Mouse (Mus musculus) kidney, postnatal 0 days (tissue): ENCODE measurements around the gene Gm2035. TPM values are rescaled to one million over a fixed set of nuclear protein-coding genes. Genes with fewer than 3 reads are reported as not detected.
"Not testable (repeated sequence)": the region's sequence is repeated elsewhere in the genome, so short reads cannot be mapped to it uniquely, and the experiment has no call there.

Experiments
- ATAC-seq: fragments of 200-750 bp; cut with Nextera tagmentation; replicated peaks from 2 replicates; pipeline ENCODE4 v1.8.0; 2017; ENCODE audit warnings: low read depth, moderate number of reproducible peaks, moderate TSS enrichment, moderate library complexity; ENCODE audit not compliant: low FRiP score
- DNase-seq: peaks from one replicate; pipeline ENCODE4 v3.0.0-alpha.2; 2016; ENCODE audit warnings: low spot score
- H3K27ac ChIP-seq: fragments of 300-500 bp; sonication (generic); 2 replicates; pipeline ENCODE4 v1.5.1; 2014; ENCODE audit warnings: mild to moderate bottlenecking
- H3K27me3 ChIP-seq: fragments of 300-500 bp; sonication (generic); 2 replicates; pipeline ENCODE4 v1.6.1; 2014; ENCODE audit warnings: low read length, mixed read lengths; ENCODE audit not compliant: insufficient read depth
- H3K36me3 ChIP-seq: fragments of 300-500 bp; sonication (generic); 2 replicates; pipeline ENCODE4 v1.6.1; 2014; ENCODE audit warnings: low read length, mixed read lengths; ENCODE audit not compliant: insufficient read depth
- H3K4me1 ChIP-seq: fragments of 300-500 bp; sonication (generic); replicated peaks from 2 replicates; pipeline ENCODE4 v1.6.1; 2014; ENCODE audit warnings: antibody characterized with exemption, low read length, mixed read lengths; ENCODE audit not compliant: insufficient read depth
- H3K4me2 ChIP-seq: fragments of 300-500 bp; sonication (generic); 2 replicates; pipeline ENCODE4 v1.6.1; 2014; ENCODE audit warnings: mild to moderate bottlenecking, low read length, moderate library complexity, mixed read lengths
- H3K4me3 ChIP-seq: fragments of 300-500 bp; sonication (generic); replicated peaks from 2 replicates; pipeline ENCODE4 v1.5.1; 2014; ENCODE audit warnings: low read depth, low read length
- H3K9ac ChIP-seq: fragments of 300-500 bp; sonication (generic); 2 replicates; pipeline ENCODE4 v1.6.1; 2014; ENCODE audit warnings: low read depth, low read length
- H3K9me3 ChIP-seq: fragments of 300-500 bp; sonication (generic); replicated peaks from 2 replicates; pipeline ENCODE4 v1.6.1; 2016; ENCODE audit warnings: low read length, inconsistent platforms, mixed read lengths
- WGBS: fragments of 180-500 bp; shearing (Covaris S2); extraction: QIAGEN DNeasy Blood & Tissue Kit; methylation state at CpG from one replicate; pipeline ENCODE4 v1.1.7; 2014; 5-methylcytosine and 5-hydroxymethylcytosine counted together
- polyA plus RNA-seq: library from polyadenylated mRNA; unstranded; fragments of >200 nt; fragmentation: Nextera tagmentation; extraction: Ambion mirVana; gene quantifications from 2 replicates; pipeline ENCODE4 v1.2.1, GENCODE M21; 2015

Gene Gm2035
- polyA plus RNA-seq: not detected in 2 replicates

GRCm38 (mm10) chr12:87919721-87920120 is at the start of gene Gm2035:
Gm2035 (minus strand) TSS chr12:87919857.
- H3K27me3 ChIP-seq, H3K9me3 ChIP-seq, H3K36me3 ChIP-seq, H3K27ac ChIP-seq, H3K4me2 ChIP-seq, H3K4me3 ChIP-seq, H3K9ac ChIP-seq, DNase-seq, ATAC-seq, H3K4me1 ChIP-seq: not testable (repeated sequence)
- WGBS: 91% methylated on average over 2 of the region's 2 CpGs

DNA sequence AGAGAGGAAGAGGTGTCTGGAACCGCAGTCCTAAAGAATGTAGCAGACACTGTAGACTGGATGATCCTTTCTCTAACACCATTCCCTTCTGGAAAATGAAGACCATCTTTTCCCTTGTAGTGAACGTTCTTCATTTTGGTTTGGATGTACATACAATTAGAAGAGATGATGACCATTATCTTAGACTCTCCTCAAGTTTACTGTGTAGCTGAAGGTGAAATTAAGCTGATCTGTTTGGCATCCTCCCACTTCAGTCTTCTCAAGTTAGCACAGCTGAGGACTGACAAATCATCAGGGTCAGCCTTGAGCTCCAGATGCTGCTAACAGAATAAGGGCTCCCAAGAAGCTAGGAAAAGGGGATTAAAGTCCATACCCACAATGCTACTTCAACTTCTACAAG is 34.1 kb upstream of the Gm2035 start, which contains the start of gene Gm2042:
Gene Gm2042, plus strand, starts transcription at position 301 of the 400 bp plus-strand sequence.
- ATAC-seq, H3K27ac ChIP-seq, H3K4me1 ChIP-seq, H3K4me2 ChIP-seq, H3K36me3 ChIP-seq, H3K4me3 ChIP-seq, H3K27me3 ChIP-seq, DNase-seq, H3K9ac ChIP-seq, H3K9me3 ChIP-seq: not testable (repeated sequence)
- 79% methylated on average over 2 of the region's 2 CpGs for whole genome bisulfite sequencing

- 100% methylated on average over 1 of the region's 1 CpGs for WGBS
- H3K9me3 ChIP-seq, H3K4me3 ChIP-seq, H3K27ac ChIP-seq, ATAC-seq, DNase-seq, H3K9ac ChIP-seq, H3K36me3 ChIP-seq, H3K27me3 ChIP-seq, H3K4me2 ChIP-seq, H3K4me1 ChIP-seq: not testable (repeated sequence)
These were observed 24.6 kb downstream of the Gm2035 start, which contains the start of gene Gm2022 for GRCm38 (mm10) chr12:87895070-87895469. Gm2022 (plus strand) TSS chr12:87895370.

- WGBS: 83% methylated on average over 5 of the region's 5 CpGs
- not testable (repeated sequence) for H3K4me1 ChIP-seq, H3K27me3 ChIP-seq, H3K9me3 ChIP-seq, H3K9ac ChIP-seq, H3K27ac ChIP-seq, H3K36me3 ChIP-seq, H3K4me3 ChIP-seq, ATAC-seq, H3K4me2 ChIP-seq, DNase-seq
These were observed 45.9 kb downstream of the Gm2035 start, which contains the start of gene Gm2016 for GRCm38 (mm10) chr12:87873772-87874171. Gm2016 (plus strand) TSS chr12:87874072.

Other genes with a start within 250 kb of the Gm2035 start
- not detected in 2 replicates for gene Gm21319, start 144.1 kb downstream of the Gm2035 start, polyA plus RNA-seq
- not detected in 2 replicates for gene Gm21936, start 124.3 kb downstream of the Gm2035 start, polyA plus RNA-seq
- not detected in 2 replicates for gene BB287469, start 103.3 kb downstream of the Gm2035 start, polyA plus RNA-seq
- gene Gm2001, start 77.5 kb downstream of the Gm2035 start, polyA plus RNA-seq: not detected in 2 replicates
- gene Gm2016, start 45.8 kb downstream of the Gm2035 start, polyA plus RNA-seq: not detected in 2 replicates
- gene Gm2022, start 24.5 kb downstream of the Gm2035 start, polyA plus RNA-seq: not detected in 2 replicates
- gene Gm2042, start 34.2 kb upstream of the Gm2035 start, polyA plus RNA-seq: not detected in 2 replicates
- not detected in 2 replicates for gene Gm2075, start 92.0 kb upstream of the Gm2035 start, polyA plus RNA-seq
- not detected in 2 replicates for gene Gm6803, start 98.9 kb upstream of the Gm2035 start, polyA plus RNA-seq
- not detected in 2 replicates for gene Gm2056, start 107.1 kb upstream of the Gm2035 start, polyA plus RNA-seq
- gene Gm16368, start 163.8 kb upstream of the Gm2035 start, polyA plus RNA-seq: not detected in 2 replicates